Mouse (Mus musculus) CD4-positive, CD25-positive, alpha-beta regulatory T cell, adult 2 months (primary cell): Measurements from ENCODE around the gene Tanc1.

Experiments
- DNase-seq: peaks from one replicate; pipeline ENCODE4 v3.0.0-alpha.2; 2012; ENCODE audit warnings: low read depth, low spot score

The Tanc1 gene

GRCm38 (mm10) chr2:59757015-59757414 is 145.2 kb downstream of the Tanc1 start:
- DNase-seq = no peak

DNA sequence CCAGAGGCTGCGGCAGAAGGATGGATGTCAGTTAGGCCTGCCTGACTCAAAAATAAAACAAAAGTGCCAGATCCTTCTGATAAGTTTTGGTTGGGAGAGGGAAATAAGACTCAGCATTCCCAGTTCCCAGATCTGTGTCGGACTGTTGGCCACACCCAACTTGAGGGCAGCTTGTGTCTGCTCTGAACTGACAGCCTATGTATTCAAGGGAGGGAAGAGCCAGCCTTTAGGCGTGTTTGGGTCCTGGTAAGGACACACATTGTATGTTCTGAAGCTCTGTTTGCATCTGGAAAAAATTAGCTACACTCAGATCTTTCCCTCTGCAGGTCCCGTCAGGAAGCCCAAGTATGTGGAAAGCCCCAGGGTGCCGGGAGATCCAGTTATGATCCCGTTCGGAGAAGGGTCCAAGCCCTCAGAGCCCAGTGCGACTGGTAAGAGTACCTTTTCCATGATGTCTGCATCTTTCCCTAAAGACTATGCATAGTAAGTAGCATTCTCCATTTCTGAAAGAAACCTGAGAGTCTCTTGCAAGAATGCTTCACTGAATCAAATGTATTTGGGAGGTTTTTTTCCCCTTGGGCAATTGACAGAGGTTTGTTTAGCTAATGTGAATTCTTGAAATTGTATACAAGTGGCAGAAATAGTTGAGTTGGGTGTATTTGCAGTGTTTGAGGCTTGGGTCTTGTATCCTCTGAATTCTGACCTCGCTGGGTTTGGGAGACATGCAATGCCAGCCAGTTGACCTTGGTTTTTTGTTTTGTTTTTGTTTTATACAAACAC is 146.5 kb downstream of the Tanc1 start:
- no peak for DNase-seq

DNA sequence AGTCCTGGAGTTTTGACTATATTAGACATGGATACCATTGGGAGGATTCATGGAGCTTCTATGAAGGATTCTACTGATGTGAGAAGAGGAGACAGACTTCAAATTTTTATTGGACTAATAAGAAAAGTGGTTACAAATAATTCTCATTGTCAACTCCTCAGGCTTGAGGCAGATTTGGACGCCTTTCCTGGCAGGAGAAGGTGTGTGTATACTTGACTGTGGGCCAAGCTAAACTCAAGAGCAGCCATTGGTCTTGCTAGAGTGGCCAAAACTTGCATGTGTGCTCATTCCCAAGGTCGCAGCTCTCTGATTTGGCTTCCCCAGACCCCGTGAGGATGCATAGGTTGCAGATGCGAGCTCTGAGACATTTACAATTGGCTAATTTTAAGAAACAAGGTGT is 148.9 kb downstream of the Tanc1 start:
- no peak for DNase-seq

DNA sequence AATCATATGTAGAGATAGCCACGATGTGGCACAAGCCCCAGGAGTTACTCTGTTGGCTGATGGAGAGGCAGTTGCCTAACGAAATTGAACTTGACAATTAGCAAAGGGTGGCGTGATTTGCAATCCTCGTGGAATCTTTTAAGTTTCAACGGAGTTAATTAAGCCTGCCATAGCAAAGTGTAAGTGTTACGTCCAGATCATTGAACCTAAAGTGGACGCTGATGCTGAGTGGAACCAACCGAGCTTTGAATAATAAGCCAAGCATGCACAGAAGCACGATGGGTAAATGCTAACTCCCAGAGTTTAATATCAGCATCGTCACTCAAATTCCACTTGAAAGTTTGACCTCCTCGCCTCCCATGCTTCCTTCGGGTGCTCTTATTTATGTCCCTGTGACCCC is 149.3 kb downstream of the Tanc1 start:
- no peak for DNase-seq

DNA sequence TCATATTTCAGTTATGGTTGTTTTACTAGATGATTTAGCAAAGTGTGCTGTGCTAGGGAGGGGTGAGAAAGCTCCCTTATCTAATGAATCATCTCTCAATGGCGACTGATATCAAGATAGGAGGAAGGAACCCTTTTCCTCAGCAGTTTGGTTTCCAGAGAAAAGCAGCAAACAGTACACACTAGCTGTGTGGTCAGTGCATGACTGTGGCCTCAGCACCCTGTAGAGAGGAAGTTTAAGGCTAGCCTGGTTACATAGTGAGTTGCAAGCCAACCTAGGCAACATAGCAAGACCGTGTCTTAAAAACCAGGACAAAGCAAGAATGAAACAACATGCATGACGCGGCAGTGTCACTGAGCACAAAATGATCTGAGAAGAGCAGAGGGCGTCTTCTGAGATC is 150.4 kb downstream of the Tanc1 start:
- no peak for DNase-seq

DNA sequence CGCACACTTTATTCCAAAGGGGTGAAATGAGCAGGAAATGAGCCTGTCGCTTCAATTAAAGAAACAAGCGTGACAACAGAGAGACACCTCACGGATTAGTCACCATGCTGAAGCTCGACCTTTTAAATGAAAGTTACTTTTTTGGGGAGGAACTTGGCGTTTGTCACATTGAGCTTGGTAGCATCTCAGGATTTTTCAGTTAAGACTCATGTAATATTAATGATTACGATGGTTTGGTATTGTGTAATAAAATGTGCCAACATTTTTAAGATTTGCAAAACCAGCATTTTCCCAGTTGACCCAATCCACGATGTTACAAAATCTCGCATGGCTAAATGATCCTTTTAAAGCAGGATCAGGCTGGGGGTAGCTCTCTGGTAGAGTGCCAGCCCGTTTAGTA is 153.8 kb downstream of the Tanc1 start:
- DNase-seq = no peak

- DNase-seq = no peak
Observed at GRCm38 (mm10) chr2:59767893-59768292, 156.1 kb downstream of the Tanc1 start.

GRCm38 (mm10) chr2:59768661-59769384 is 157.0 kb downstream of the Tanc1 start:
- no peak for DNase-seq

DNA sequence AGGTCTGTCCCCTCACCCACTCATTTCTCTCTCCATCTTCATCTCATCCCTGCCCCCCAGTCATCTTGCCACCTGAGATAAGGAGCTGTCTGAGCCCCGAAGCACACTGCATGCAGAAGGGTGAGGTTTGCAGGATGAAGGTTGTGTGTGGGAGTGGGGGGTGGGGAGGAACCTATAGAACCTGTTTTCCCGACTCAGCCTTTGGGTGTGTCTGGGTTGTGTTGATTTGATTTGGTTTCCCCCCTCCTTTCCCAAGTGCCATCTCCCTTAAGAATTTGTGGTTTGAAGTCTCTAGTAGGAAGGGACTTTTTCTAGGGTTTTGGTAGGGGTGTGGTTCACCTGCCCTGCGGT is 157.5 kb downstream of the Tanc1 start:
- no peak for DNase-seq

DNA sequence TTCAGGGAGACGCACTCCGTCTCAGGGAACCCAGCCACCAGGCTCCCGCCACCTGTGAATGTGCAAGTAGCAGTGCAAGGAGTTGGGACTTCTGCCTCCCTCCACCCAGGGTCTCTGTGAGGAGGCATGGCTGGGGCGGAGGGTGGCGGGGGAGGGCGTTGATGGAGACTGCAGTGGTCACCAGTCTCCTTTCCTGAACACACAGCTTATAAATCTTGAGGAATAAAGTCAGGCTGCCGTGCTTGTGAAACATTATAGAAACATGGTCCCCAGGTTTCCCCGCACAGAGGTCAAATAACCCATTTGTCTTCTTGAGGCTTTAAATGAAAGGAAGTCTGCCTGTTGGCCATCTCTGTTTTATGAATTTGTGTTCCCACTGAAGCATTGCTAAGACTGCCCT is 159.9 kb downstream of the Tanc1 start:
- DNase-seq = no peak

DNA sequence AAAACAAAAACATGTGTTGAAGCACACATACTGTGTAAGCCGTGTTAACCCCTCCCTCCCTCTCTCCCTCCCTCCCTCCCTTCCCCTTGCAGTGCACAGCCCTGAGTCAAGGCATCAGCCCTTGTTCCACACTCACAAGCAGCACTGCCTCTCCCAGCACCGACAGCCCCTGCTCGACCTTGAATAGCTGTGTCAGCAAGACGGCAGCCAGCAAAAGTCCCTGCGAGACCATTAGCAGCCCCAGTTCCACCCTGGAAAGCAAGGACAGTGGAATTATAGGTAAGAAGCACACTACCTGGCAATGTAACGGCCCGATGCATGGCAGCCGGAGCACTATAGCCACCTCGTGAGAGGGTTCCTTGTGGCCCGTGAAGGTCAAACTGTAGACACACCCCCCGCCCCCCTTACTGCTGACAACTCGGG is 160.4 kb downstream of the Tanc1 start:
- no peak for DNase-seq

- DNase-seq = no peak
Observed at GRCm38 (mm10) chr2:59774374-59774773, 162.5 kb downstream of the Tanc1 start.

- DNase-seq = no peak
Observed at GRCm38 (mm10) chr2:59775148-59775547, 163.3 kb downstream of the Tanc1 start.

- no peak for DNase-seq
Observed at GRCm38 (mm10) chr2:59775820-59776219, 164.0 kb downstream of the Tanc1 start.

- DNase-seq = no peak
Observed at GRCm38 (mm10) chr2:59779355-59779754, 167.5 kb downstream of the Tanc1 start.

DNA sequence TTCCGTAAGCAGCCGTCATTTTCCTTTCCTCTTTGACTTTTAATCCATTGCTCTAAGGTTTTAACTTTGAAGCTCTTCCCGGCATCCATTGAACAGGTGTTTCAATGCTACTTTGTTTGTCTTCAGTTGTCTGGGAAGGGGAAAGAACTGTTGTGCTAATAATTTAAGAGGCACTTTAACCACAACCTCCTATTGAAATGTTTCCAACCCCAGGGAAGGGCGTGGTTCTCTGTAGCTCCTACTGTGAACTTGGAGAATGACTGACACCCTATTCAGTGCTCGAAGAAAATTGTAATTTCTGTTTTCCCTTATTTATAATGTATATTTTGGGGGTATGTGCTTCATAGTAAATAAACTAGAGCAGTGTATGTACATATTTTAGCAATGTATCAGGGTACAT is 168.4 kb downstream of the Tanc1 start:
- no peak for DNase-seq

GRCm38 (mm10) chr2:59783055-59783831 is 171.4 kb downstream of the Tanc1 start:
- no peak for DNase-seq

DNA sequence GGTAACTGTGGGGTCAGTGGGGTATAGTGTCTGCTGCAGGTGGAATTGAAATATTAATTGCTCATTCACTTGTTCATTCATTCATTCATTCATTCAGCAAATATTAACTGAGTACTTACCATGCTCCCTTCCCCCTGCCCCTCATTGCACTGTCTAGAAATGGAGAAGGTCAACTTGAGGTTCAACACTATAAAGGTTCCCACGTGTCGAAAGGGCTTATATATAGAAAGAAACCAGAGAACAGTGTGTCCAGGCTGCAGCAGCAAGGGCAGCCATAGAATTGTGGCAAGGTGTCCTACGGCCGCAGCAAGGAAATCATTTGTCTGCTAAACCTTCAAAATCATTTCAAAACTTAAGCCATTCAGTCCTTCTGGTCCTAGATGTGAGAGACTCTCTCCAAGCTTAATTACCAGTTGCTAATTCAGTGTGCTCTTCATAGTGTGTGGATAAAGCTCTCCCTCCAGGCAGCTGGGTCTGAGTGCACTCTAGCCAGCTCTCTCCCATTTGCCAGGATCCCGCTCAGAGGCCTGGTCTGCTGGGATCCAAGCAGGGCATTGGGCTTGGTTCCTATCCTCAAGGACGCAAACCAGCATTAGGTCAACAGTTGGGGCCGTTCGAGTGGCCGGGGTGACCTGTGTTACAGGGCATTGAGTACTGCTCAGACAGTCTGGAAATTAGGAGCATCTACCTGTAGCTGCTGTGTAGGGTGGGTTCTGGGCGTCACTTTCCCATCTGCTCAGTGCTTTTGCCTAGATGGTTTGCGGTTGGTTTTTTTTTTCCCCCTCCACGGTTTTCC is 172.2 kb downstream of the Tanc1 start:
- DNase-seq = no peak

DNA sequence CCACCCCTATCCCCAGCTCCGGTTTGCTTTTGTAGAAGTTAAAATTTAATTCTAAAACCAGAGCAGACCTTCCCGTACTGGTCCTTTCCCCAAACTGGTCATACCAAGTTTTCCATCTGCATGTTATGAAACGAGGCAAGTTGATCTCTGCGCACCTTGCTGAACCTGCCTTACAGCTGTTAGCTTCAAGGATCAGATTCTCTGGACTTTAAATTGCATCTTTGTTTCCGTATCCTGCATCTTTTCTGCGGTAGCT is 172.7 kb downstream of the Tanc1 start:
- DNase-seq = no peak

- no peak for DNase-seq
Observed at GRCm38 (mm10) chr2:59785597-59785996, 173.8 kb downstream of the Tanc1 start.

DNA sequence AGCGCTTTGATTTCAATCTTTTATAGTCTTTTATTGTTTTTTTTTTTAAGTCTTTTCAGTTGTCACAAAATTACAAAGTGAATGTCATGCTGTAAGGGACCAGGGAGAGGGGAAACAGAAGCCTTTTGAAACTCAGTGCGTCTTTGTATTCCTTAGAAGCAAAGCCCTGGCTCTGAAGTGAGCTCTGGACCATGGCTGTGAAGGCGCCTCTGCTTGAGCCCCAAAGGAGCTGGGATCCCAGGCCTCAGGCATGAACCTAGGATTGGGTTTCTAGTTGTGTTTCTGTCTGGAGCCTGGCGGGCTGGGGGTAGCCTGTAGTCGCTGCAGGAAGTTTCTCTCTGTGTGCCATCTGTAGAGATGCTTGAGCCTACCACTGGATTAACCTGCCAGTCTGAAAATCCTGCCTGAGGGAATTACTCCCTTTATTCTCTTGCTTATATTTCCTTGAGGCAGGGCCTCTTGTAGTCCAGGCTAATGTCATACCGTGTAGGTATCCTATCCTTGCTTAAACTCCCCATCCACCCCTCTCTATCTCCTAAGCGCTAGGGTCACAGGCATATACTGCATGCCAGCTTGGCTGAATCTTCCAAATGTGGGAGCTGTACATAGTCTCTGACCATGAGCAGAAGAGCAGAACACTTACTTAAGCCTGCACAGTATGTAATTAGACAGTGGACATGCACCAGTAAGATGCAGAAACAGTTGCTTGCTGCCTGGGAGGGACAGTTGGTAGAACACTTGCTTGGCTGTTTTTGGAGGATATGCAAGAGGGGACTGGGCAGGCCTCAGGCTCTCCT is 177.1 kb downstream of the Tanc1 start:
- no peak for DNase-seq
